Mouse (Mus musculus): ENCODE results near the gene Klf7. TPM values are rescaled to one million over a fixed set of nuclear protein-coding genes. Genes with fewer than 3 reads are reported as not detected.

Klf7 gene
- polyA plus RNA-seq, 1 experiment: 31.7 TPM

- Histone ChIP-seq H3K27ac (ENCODE audit: control insufficient read depth, insufficient read depth, low read length) (peak overlapping the region; percentile 82), H3K4me1 (replicated peaks; ENCODE audit: control insufficient read depth, insufficient read depth, low read length) (peaks cover 38% of the 10 kb centered on the region), H3K4me3 (ENCODE audit: control insufficient read depth, insufficient read depth, low read length) (no peak overlapping the region), H3K27me3 (ENCODE audit: control insufficient read depth, insufficient read depth, low read length) (no peaks in the 10 kb centered on the region), H3K36me3 (ENCODE audit: control insufficient read depth, insufficient read depth, low read length) (no peaks in the 10 kb centered on the region)
- 13% methylated on average over 4 of the region's 4 CpGs for WGBS
- no peak for DNase-seq
- TF ChIP-seq POLR2A (IDR thresholded peaks at IDR 0.05; ENCODE audit: control insufficient read depth, extremely low read depth, insufficient read depth, low read length, poor library complexity) (no peak), CTCF (IDR thresholded peaks at IDR 0.05; ENCODE audit: borderline replicate concordance, control insufficient read depth, extremely low read depth, insufficient read depth, low read length, poor library complexity) (no peak)
These were observed 36.2 kb downstream of the Klf7 start for GRCm38 (mm10) chr1:64085875-64086274.

DNA sequence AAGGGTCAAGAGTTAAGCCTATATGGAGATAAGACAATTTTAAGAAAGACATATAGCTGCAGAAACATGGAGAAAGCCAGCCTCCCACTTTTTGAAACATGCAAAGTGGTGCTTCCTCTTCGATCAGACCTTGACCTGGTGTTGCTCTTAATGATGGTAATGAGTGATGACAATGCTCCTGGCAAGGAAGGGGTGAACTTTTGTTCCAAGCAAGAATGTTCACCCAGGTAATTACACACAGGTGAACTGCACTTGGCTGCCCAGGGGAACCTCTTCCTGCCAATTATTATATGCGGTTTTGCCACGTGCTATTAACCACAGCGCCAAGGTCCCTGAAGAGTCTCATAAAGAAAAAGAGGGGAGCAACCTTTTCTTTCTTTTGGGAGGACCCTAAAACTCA lies 36.7 kb downstream of the Klf7 start:
- TF ChIP-seq POLR2A (IDR thresholded peaks at IDR 0.05; ENCODE audit: control insufficient read depth, extremely low read depth, insufficient read depth, low read length, poor library complexity) (no peak), CTCF (IDR thresholded peaks at IDR 0.05; ENCODE audit: borderline replicate concordance, control insufficient read depth, extremely low read depth, insufficient read depth, low read length, poor library complexity) (no peak)
- 54% methylated on average over 4 of the region's 4 CpGs for WGBS
- H3K27me3 ChIP-seq (ENCODE audit: control insufficient read depth, insufficient read depth, low read length): no peaks in the 10 kb centered on the region
- H3K36me3 ChIP-seq (ENCODE audit: control insufficient read depth, insufficient read depth, low read length): no peaks in the 10 kb centered on the region
- no peak overlapping the region; the same call in 1 of the 2 replicates for H3K27ac ChIP-seq (ENCODE audit: control insufficient read depth, insufficient read depth, low read length)
- peaks cover 34% of the 10 kb centered on the region for H3K4me1 ChIP-seq (replicated peaks; ENCODE audit: control insufficient read depth, insufficient read depth, low read length)
- no peak overlapping the region for H3K4me3 ChIP-seq (ENCODE audit: control insufficient read depth, insufficient read depth, low read length)
- no peak for DNase-seq

DNA sequence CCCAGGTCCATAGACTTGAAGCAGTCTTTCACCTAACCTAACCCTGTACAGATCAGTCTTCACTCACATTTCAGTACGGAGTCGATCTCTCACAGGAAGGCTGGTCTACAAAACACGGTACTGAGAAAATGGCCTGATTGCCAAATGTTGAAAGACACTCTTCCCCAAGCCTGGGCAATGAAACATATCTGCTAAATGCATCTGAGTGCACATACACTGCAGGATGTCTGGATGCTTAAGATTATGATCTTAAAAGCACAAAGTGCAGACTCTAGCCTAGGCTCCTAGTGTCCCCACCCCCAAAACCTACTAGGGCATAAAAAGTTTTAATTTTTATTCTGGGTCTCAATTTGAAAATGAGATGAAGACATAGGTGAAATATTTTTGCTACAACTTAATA lies 37.4 kb downstream of the Klf7 start:
- Histone ChIP-seq H3K27ac (ENCODE audit: control insufficient read depth, insufficient read depth, low read length) (no peak overlapping the region), H3K36me3 (ENCODE audit: control insufficient read depth, insufficient read depth, low read length) (no peaks in the 10 kb centered on the region), H3K4me3 (ENCODE audit: control insufficient read depth, insufficient read depth, low read length) (no peak overlapping the region), H3K27me3 (ENCODE audit: control insufficient read depth, insufficient read depth, low read length) (no peaks in the 10 kb centered on the region), H3K4me1 (replicated peaks; ENCODE audit: control insufficient read depth, insufficient read depth, low read length) (peaks cover 29% of the 10 kb centered on the region)
- no peak for TF ChIP-seq CTCF (IDR thresholded peaks at IDR 0.05; ENCODE audit: borderline replicate concordance, control insufficient read depth, extremely low read depth, insufficient read depth, low read length, poor library complexity)
- no peak for TF ChIP-seq POLR2A (IDR thresholded peaks at IDR 0.05; ENCODE audit: control insufficient read depth, extremely low read depth, insufficient read depth, low read length, poor library complexity)
- WGBS: 17% methylated on average over 3 of the region's 3 CpGs
- no peak for DNase-seq

GRCm38 (mm10) chr1:64081791-64082190 lies 40.3 kb downstream of the Klf7 start:
- Histone ChIP-seq H3K36me3 (ENCODE audit: control insufficient read depth, insufficient read depth, low read length) (peaks cover 9% of the 10 kb centered on the region; the same call in 1 of the 2 replicates), H3K4me1 (replicated peaks; ENCODE audit: control insufficient read depth, insufficient read depth, low read length) (peaks cover 21% of the 10 kb centered on the region), H3K27ac (ENCODE audit: control insufficient read depth, insufficient read depth, low read length) (no peak overlapping the region), H3K4me3 (ENCODE audit: control insufficient read depth, insufficient read depth, low read length) (no peak overlapping the region), H3K27me3 (ENCODE audit: control insufficient read depth, insufficient read depth, low read length) (no peaks in the 10 kb centered on the region)
- DNase-seq: no peak
- TF ChIP-seq POLR2A (IDR thresholded peaks at IDR 0.05; ENCODE audit: control insufficient read depth, extremely low read depth, insufficient read depth, low read length, poor library complexity) (no peak), CTCF (IDR thresholded peaks at IDR 0.05; ENCODE audit: borderline replicate concordance, control insufficient read depth, extremely low read depth, insufficient read depth, low read length, poor library complexity) (no peak)
- WGBS: 91% methylated on average over 1 of the region's 1 CpGs

DNA sequence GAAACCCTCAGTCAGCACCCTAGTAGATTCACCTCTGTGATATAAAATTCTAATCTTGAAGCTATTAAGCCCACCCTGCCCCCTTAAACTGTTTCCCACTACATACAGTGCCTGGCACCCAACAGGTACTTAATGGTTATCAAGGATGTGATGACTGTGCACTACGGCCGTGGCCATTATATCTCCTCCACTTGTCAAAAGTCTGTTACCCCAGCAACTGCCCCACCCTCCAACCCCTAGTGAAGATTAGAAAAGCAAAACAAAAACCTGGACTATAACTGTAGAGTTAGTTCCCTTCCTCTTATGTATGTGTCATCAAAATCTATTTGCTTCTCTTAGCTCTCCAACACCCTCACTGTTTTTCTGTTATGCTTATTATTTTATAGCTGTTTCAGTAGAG lies 40.9 kb downstream of the Klf7 start:
- WGBS: 76% methylated on average over 2 of the region's 2 CpGs

DNA sequence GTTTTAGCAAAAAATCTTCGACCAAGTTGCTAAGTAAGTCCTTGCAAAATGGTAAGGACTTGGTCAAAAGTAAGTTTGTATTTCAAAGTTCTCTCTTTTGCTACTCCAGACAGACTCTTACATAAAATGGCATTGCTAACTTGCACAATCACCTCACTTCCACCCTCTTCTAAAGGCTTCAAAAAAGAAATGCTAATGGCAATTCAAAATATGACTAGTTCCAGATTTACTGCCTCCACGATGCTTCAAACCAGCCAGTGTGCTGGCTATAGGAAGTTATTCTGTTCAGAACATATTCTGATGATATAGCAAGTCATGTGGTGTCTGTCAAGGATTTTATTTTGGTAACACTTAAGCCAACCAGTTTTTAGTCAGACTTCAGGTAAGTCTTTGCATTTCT lies 41.8 kb downstream of the Klf7 start:
- H3K4me3 ChIP-seq (ENCODE audit: control insufficient read depth, insufficient read depth, low read length): no peak overlapping the region
- H3K27me3 ChIP-seq (ENCODE audit: control insufficient read depth, insufficient read depth, low read length): no peaks in the 10 kb centered on the region
- DNase-seq: no peak
- H3K27ac ChIP-seq (ENCODE audit: control insufficient read depth, insufficient read depth, low read length): no peak overlapping the region
- 86% methylated on average over 2 of the region's 2 CpGs for WGBS
- H3K4me1 ChIP-seq (replicated peaks; ENCODE audit: control insufficient read depth, insufficient read depth, low read length): peaks cover 13% of the 10 kb centered on the region
- TF ChIP-seq POLR2A (IDR thresholded peaks at IDR 0.05; ENCODE audit: control insufficient read depth, extremely low read depth, insufficient read depth, low read length, poor library complexity) (no peak), CTCF (IDR thresholded peaks at IDR 0.05; ENCODE audit: borderline replicate concordance, control insufficient read depth, extremely low read depth, insufficient read depth, low read length, poor library complexity) (no peak)
- H3K36me3 ChIP-seq (ENCODE audit: control insufficient read depth, insufficient read depth, low read length): peaks cover 12% of the 10 kb centered on the region; the same call in 1 of the 2 replicates

More for the DNA sequence above, 40.9 kb downstream of the Klf7 start:
- H3K4me3 ChIP-seq (ENCODE audit: control insufficient read depth, insufficient read depth, low read length): no peak overlapping the region
- TF ChIP-seq CTCF (IDR thresholded peaks at IDR 0.05; ENCODE audit: borderline replicate concordance, control insufficient read depth, extremely low read depth, insufficient read depth, low read length, poor library complexity): no peak
- no peak for TF ChIP-seq POLR2A (IDR thresholded peaks at IDR 0.05; ENCODE audit: control insufficient read depth, extremely low read depth, insufficient read depth, low read length, poor library complexity)
- no peak overlapping the region for H3K27ac ChIP-seq (ENCODE audit: control insufficient read depth, insufficient read depth, low read length)
- H3K27me3 ChIP-seq (ENCODE audit: control insufficient read depth, insufficient read depth, low read length): no peaks in the 10 kb centered on the region
- peaks cover 12% of the 10 kb centered on the region; the same call in 1 of the 2 replicates for H3K36me3 ChIP-seq (ENCODE audit: control insufficient read depth, insufficient read depth, low read length)
- peaks cover 19% of the 10 kb centered on the region for H3K4me1 ChIP-seq (replicated peaks; ENCODE audit: control insufficient read depth, insufficient read depth, low read length)
- no peak for DNase-seq

GRCm38 (mm10) chr1:64078747-64079211 lies 43.3 kb downstream of the Klf7 start:
- peaks cover 10% of the 10 kb centered on the region for H3K4me1 ChIP-seq (replicated peaks; ENCODE audit: control insufficient read depth, insufficient read depth, low read length)
- no peak overlapping the region for H3K27ac ChIP-seq (ENCODE audit: control insufficient read depth, insufficient read depth, low read length)
- peaks cover 18% of the 10 kb centered on the region; the same call in 1 of the 2 replicates for H3K36me3 ChIP-seq (ENCODE audit: control insufficient read depth, insufficient read depth, low read length)
- no peaks in the 10 kb centered on the region for H3K27me3 ChIP-seq (ENCODE audit: control insufficient read depth, insufficient read depth, low read length)
- 51% methylated on average over 20 of the region's 20 CpGs for WGBS
- DNase-seq: no peak
- H3K4me3 ChIP-seq (ENCODE audit: control insufficient read depth, insufficient read depth, low read length): no peak overlapping the region
- no peak for TF ChIP-seq POLR2A (IDR thresholded peaks at IDR 0.05; ENCODE audit: control insufficient read depth, extremely low read depth, insufficient read depth, low read length, poor library complexity)
- no peak for TF ChIP-seq CTCF (IDR thresholded peaks at IDR 0.05; ENCODE audit: borderline replicate concordance, control insufficient read depth, extremely low read depth, insufficient read depth, low read length, poor library complexity)

All from thymus, adult 2 months (tissue).